Mouse (Mus musculus) hindbrain, postnatal 0 days (tissue): ENCODE data around the gene Slc22a14. TPM values are rescaled to one million over a fixed set of nuclear protein-coding genes. Genes with fewer than 3 reads are reported as not detected.
A peak's percentile ranks its signal among the peaks of the same experiment; 100 is the strongest.

Experiments used
- ATAC-seq: fragments of 200-750 bp; cut with Nextera tagmentation; 2 replicates; pipeline ENCODE4 v1.8.0; 2017; ENCODE audit warnings: mild to moderate bottlenecking, moderate TSS enrichment, moderate library complexity
- DNase-seq: peaks from one replicate; pipeline ENCODE4 v3.0.0-alpha.2; 2015; ENCODE audit warnings: low spot score
- H3K27ac ChIP-seq: fragments of 300-500 bp; sonication (generic); 2 replicates; pipeline ENCODE4 v1.5.1; 2014; ENCODE audit warnings: mild to moderate bottlenecking
- H3K27me3 ChIP-seq: fragments of 300-500 bp; sonication (generic); 2 replicates; pipeline ENCODE4 v1.6.1; 2014; ENCODE audit warnings: low read length, mixed read lengths; ENCODE audit not compliant: insufficient read depth
- H3K36me3 ChIP-seq: fragments of 300-500 bp; sonication (generic); 2 replicates; pipeline ENCODE4 v1.6.1; 2014; ENCODE audit warnings: low read length, mixed read lengths; ENCODE audit not compliant: insufficient read depth
- H3K4me1 ChIP-seq: fragments of 300-500 bp; sonication (generic); 2 replicates; pipeline ENCODE4 v1.6.1; 2014; ENCODE audit warnings: antibody characterized with exemption, low read length, mixed read lengths; ENCODE audit not compliant: insufficient read depth
- H3K4me2 ChIP-seq: fragments of 300-500 bp; sonication (generic); 2 replicates; pipeline ENCODE4 v1.6.1; 2014; ENCODE audit warnings: low read depth, mild to moderate bottlenecking, low read length, moderate library complexity, mixed read lengths
- H3K4me3 ChIP-seq: fragments of 300-500 bp; sonication (generic); 2 replicates; pipeline ENCODE4 v1.5.1; 2014; ENCODE audit warnings: low read length
- H3K9ac ChIP-seq: fragments of 300-500 bp; sonication (generic); replicated peaks from 2 replicates; pipeline ENCODE4 v1.6.1; 2014; ENCODE audit warnings: mild to moderate bottlenecking, low read length, moderate library complexity, mixed read lengths
- H3K9me3 ChIP-seq: fragments of 300-500 bp; sonication (generic); 2 replicates; pipeline ENCODE4 v1.6.1; 2016; ENCODE audit warnings: low read length, mixed read lengths
- CTCF ChIP-seq: IDR thresholded peaks from 2 replicates; pipeline ENCODE4 v1.5.1; 2016; ENCODE audit warnings: antibody characterized with exemption, control low read depth, low read depth
- WGBS: fragments of 180-500 bp; shearing (Covaris S2); extraction: QIAGEN DNeasy Blood & Tissue Kit; methylation state at CpG from one replicate; pipeline ENCODE4 v1.1.7; 2014; 5-methylcytosine and 5-hydroxymethylcytosine counted together
- polyA plus RNA-seq: library from polyadenylated mRNA; unstranded; fragments of >200 nt; fragmentation: Nextera tagmentation; extraction: Ambion mirVana; gene quantifications from 2 replicates; pipeline ENCODE4 v1.2.1, GENCODE M21; 2015
- total RNA-seq: library from RNA; depleted of rRNA; stranded (reverse); fragments of >200 nt; gene quantifications from 2 replicates; pipeline ENCODE4 v1.2.3, GENCODE M21; 2014

Slc22a14 gene
- total and polyA plus RNA-seq, 2 experiments from 2014 or later: not detected

DNA sequence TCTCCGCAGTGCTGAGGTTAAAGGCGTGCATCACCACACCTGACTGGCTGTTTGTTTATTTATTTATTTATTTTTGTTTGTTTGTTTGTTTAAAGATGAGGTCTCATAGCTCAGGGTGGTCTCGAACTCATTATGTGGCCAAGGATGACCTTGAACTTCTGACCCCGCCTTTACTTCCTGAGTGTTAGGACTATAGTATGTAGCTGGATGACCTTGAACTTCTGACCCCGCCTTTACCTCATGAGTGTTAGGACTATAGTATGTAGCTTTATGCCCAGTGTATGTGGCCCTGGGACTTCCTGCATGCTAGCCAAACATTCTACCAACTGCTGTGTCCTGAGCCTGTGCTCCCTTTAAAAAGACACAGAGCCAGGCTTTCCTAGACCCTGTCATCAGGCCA lies 3.9 kb downstream of the Slc22a14 start:
- no peaks in the 10 kb centered on the region for H3K27me3 ChIP-seq
- TF ChIP-seq CTCF: no peak
- H3K4me1 ChIP-seq: no peaks in the 10 kb centered on the region
- H3K9me3 ChIP-seq: no peaks in the 10 kb centered on the region
- no peak overlapping the region for H3K27ac ChIP-seq
- no peak overlapping the region for H3K4me3 ChIP-seq
- no peak overlapping the region for H3K4me2 ChIP-seq
- no peaks in the 10 kb centered on the region for H3K36me3 ChIP-seq
- ATAC-seq: no peak
- 95% methylated on average over 5 of the region's 5 CpGs for WGBS
- no peak overlapping the region for H3K9ac ChIP-seq
- no peak for DNase-seq

DNA sequence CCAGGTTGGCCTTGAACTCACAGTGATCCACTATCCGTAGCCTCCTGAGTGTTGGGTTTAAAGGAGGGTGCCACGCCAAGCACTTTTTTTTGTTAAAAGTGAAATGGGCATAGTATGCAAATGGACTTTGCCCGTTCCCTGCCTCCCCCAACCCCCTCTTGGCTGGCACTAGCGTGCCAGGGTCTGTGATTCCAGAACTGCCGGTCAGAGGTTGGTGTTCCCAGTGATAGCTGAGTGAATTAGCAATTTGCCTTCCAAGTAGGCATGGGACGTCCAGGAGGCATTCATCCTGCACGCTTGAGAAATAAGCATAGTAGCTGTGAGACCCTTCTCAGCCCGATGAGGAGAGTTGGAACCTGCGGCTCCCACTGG lies 7.3 kb downstream of the Slc22a14 start:
- Histone ChIP-seq H3K9ac (no peak overlapping the region), H3K4me1 (no peaks in the 10 kb centered on the region), H3K27me3 (no peaks in the 10 kb centered on the region), H3K36me3 (no peaks in the 10 kb centered on the region), H3K4me2 (peak overlapping the region; percentile 87), H3K4me3 (peak overlapping the region; percentile 66), H3K27ac (no peak overlapping the region), H3K9me3 (no peaks in the 10 kb centered on the region)
- ATAC-seq: no peak
- no peak for DNase-seq
- 26% methylated on average over 9 of the region's 9 CpGs for WGBS
- TF ChIP-seq CTCF: no peak

DNA sequence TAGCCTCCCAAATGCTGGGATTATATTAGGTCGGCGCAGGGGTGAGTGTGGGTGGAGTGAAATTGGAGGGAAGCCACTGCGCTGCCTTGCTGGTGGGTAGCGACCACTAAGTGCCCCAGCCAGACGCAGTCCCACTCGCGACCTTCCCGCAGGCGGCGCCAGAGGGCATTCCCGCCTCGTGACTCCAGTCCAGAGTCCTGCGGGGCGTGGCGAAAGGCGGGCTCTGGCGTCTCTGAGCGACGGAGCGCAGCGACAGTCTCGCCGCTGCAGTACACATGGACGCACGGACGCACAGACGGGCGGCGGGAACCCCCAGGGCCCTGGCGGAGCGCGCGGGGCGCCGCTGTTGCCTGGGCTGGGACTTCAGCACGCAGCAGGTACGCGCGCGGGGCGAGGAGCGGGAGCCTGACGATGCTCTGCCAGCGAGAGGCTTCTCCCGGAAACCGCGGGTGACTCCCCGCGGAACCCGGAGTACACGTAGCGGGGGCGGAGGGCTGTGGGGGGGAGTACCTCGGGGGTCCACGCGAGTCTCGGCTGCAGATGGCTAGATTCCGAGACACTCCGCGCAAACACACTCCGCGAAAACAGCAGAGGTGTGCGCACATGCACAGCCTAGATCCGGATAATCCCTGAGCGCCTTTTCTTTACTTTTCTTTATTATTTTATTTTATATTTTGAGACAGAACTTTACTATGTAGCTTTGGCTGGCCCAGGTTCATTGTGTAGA lies 7.9 kb downstream of the Slc22a14 start, which contains the start of gene Xylb:
Xylb (plus strand) TSS at position 51 of the 727 bp plus-strand sequence.
- H3K27ac ChIP-seq: no peak within 1 kb of the TSS
- H3K9ac ChIP-seq: peak within 1 kb of the TSS; percentile 62
- 2% methylated on average over 62 of the region's 65 CpGs for WGBS
- TF ChIP-seq CTCF: peak; percentile 89
- DNase-seq: peak; percentile 94
- peak; percentile 93 for ATAC-seq
- no peaks in the 10 kb centered on the region for H3K9me3 ChIP-seq
- peak within 1 kb of the TSS; percentile 87 for H3K4me2 ChIP-seq
- H3K27me3 ChIP-seq: no peaks in the 10 kb centered on the region
- H3K36me3 ChIP-seq: no peaks in the 10 kb centered on the region
- H3K4me3 ChIP-seq: peak within 1 kb of the TSS; percentile 66
- no peaks in the 10 kb centered on the region for H3K4me1 ChIP-seq

GRCm38 (mm10) chr9:119355943-119356342 lies 9.4 kb downstream of the Slc22a14 start:
- Histone ChIP-seq H3K4me3 (no peak overlapping the region), H3K4me2 (no peak overlapping the region), H3K9ac (no peak overlapping the region), H3K4me1 (no peaks in the 10 kb centered on the region), H3K9me3 (no peaks in the 10 kb centered on the region), H3K27ac (no peak overlapping the region), H3K36me3 (no peaks in the 10 kb centered on the region; the same call in 1 of the 2 replicates), H3K27me3 (no peaks in the 10 kb centered on the region)
- TF ChIP-seq CTCF: no peak
- WGBS: 81% methylated on average over 6 of the region's 6 CpGs
- DNase-seq (no peak), ATAC-seq (no peak)

DNA sequence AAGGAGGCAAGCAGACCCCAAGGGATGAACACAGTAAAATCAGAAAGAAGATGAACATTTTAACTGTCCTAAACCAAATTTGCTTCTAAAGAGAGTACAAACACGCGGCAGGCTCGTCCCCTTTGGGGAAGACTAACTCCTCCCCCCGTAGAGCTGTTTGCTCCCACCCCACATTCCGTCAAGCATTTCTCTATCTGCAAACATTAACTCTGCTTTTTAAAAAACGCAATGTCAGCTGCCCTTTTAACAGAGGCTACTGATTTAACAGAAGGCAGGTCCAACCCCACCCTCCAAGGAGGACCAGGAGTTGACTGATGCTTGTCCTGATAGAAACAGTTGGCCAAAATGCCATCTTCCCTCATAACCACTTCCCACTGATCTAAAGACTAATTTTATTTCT lies 11.4 kb downstream of the Slc22a14 start:
- Histone ChIP-seq H3K4me2 (no peak overlapping the region), H3K27me3 (no peaks in the 10 kb centered on the region), H3K4me1 (no peaks in the 10 kb centered on the region), H3K9ac (no peak overlapping the region), H3K9me3 (no peaks in the 10 kb centered on the region), H3K27ac (no peak overlapping the region), H3K36me3 (peaks cover 6% of the 10 kb centered on the region; the same call in 1 of the 2 replicates), H3K4me3 (no peak overlapping the region)
- ATAC-seq (no peak), DNase-seq (no peak)
- no peak for TF ChIP-seq CTCF
- 76% methylated on average over 6 of the region's 6 CpGs for WGBS

- H3K36me3 ChIP-seq: peaks cover 14% of the 10 kb centered on the region
- H3K27ac ChIP-seq: no peak overlapping the region
- H3K4me3 ChIP-seq: no peak overlapping the region
- no peaks in the 10 kb centered on the region for H3K27me3 ChIP-seq
- peak; percentile 80 for TF ChIP-seq CTCF
- WGBS: 24% methylated on average over 4 of the region's 4 CpGs
- peak; percentile 85 for ATAC-seq
- H3K4me2 ChIP-seq: no peak overlapping the region
- H3K9ac ChIP-seq: no peak overlapping the region
- DNase-seq: peak; percentile 81
- H3K4me1 ChIP-seq: no peaks in the 10 kb centered on the region
- no peaks in the 10 kb centered on the region for H3K9me3 ChIP-seq
Observed at GRCm38 (mm10) chr9:119352060-119352459, 13.3 kb downstream of the Slc22a14 start.
